Mouse (Mus musculus) stomach, embryonic 14.5 days (tissue): ENCODE data around the gene Pex7. TPM values are rescaled to one million over a fixed set of nuclear protein-coding genes. Genes with fewer than 3 reads are reported as not detected.

Experiments used
- ATAC-seq: fragments of 200-750 bp; cut with Nextera tagmentation; 2 replicates; pipeline ENCODE4 v1.8.0; 2017; ENCODE audit warnings: low read depth, moderate TSS enrichment; ENCODE audit not compliant: insufficient number of reproducible peaks, insufficient read depth, low FRiP score
- H3K27ac ChIP-seq: fragments of 300-500 bp; sonication (generic); 2 replicates; pipeline ENCODE4 v1.5.1; 2014; ENCODE audit warnings: mild to moderate bottlenecking, low read length, moderate library complexity, mixed read lengths
- H3K27me3 ChIP-seq: fragments of 300-500 bp; sonication (generic); 2 replicates; pipeline ENCODE4 v1.6.1; 2014; ENCODE audit warnings: low read length, control low read depth, mixed read lengths; ENCODE audit not compliant: control insufficient read depth, insufficient read depth
- H3K36me3 ChIP-seq: fragments of 300-500 bp; sonication (generic); 2 replicates; pipeline ENCODE4 v1.6.1; 2014; ENCODE audit warnings: mild to moderate bottlenecking, control low read depth, low read length, moderate library complexity, mixed read lengths; ENCODE audit not compliant: control insufficient read depth, insufficient read depth
- H3K4me1 ChIP-seq: fragments of 300-500 bp; sonication (generic); 2 replicates; pipeline ENCODE4 v1.6.1; 2014; ENCODE audit warnings: low read length, control low read depth, mixed read lengths; ENCODE audit not compliant: control insufficient read depth, insufficient read depth
- H3K4me2 ChIP-seq: fragments of 300-500 bp; sonication (generic); replicated peaks from 2 replicates; pipeline ENCODE4 v1.6.1; 2014; ENCODE audit warnings: low read depth, low read length, control low read depth
- H3K4me3 ChIP-seq: fragments of 300-500 bp; sonication (generic); 2 replicates; pipeline ENCODE4 v1.5.1; 2014; ENCODE audit warnings: low read depth, low read length, control low read depth
- H3K9ac ChIP-seq: fragments of 300-500 bp; sonication (generic); replicated peaks from 2 replicates; pipeline ENCODE4 v1.6.1; 2014; ENCODE audit warnings: low read depth, mild to moderate bottlenecking, control low read depth, low read length, moderate library complexity, mixed read lengths
- H3K9me3 ChIP-seq: fragments of 300-500 bp; sonication (generic); 2 replicates; pipeline ENCODE4 v1.6.1; 2016; ENCODE audit warnings: low read depth, low read length, control low read depth; ENCODE audit not compliant: control insufficient read depth
- WGBS: fragments of 180-500 bp; shearing (Covaris S2); extraction: QIAGEN DNeasy Blood & Tissue Kit; methylation state at CpG from one replicate; pipeline ENCODE4 v1.1.7; 2014; 5-methylcytosine and 5-hydroxymethylcytosine counted together
- polyA plus RNA-seq: library from polyadenylated mRNA; unstranded; fragments of >200 nt; fragmentation: Nextera tagmentation; extraction: Ambion mirVana; gene quantifications from 2 replicates; pipeline ENCODE4 v1.2.1, GENCODE M21; 2014

Pex7 gene
- polyA plus RNA-seq, 1 experiment from 2014 or later, result 37.3 TPM

DNA sequence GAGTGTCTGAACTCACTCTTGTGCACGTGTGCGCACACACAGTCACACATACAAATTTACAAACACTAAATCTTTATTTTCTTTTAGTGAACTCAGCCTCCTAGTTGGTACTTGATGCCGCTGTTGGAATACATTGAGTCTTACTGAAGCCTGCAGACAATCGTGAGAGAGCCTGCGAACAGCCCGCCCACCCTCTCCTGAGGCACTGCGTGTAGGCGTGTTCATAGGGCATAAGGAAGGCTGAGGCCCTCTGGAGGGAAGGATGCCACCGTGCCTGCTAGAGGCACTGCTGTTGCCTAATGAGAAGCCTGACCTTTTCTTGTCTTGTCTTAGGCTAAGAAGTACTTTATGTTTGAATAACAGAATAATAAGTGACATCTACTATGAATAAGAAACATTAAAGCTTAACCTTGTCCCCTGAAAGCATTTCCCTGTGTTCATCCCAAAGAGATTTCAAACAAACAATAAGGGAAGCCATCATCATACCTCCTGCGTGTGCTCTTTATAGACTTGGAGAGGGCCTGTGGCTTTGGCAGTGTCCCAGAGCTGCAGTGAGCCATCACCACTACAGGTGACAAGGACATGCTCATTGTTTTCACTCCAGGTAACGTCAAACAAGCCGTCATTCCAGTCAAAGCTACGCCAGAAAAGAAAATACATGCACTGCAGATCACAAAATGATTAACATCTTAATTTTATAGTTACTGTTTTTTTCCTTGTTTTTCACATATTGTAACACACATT is 3.2 kb downstream of the Pex7 start:
- Histone ChIP-seq H3K9ac (no peak overlapping the region), H3K4me1 (no peaks in the 10 kb centered on the region), H3K4me3 (no peak overlapping the region), H3K27me3 (no peaks in the 10 kb centered on the region), H3K36me3 (peaks cover 2% of the 10 kb centered on the region; the same call in 1 of the 2 replicates), H3K4me2 (no peak overlapping the region), H3K27ac (no peak overlapping the region), H3K9me3 (no peaks in the 10 kb centered on the region)
- 84% methylated on average over 13 of the region's 13 CpGs for WGBS
- ATAC-seq, result no peak

DNA sequence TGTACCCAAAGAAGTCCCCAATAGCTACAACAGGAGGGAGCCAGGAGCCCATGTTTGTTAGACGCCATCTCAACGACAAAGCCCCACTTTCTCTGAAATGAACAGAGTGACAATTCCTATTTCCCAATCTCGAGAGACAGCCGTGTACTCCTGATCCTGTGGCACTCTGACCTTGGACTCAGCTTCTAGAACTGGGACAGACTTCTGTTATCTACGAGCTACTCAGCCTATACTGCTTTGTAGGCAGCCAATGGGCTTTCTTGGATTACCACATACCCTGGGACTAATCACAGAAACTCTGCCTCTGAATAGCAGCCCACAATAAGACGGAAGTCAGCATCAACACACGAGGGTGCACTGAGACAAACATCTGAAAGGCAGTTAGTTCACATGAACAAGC is 5.5 kb downstream of the Pex7 start:
- peaks cover 7% of the 10 kb centered on the region; the same call in 1 of the 2 replicates for H3K36me3 ChIP-seq
- H3K9ac ChIP-seq, result no peak overlapping the region
- H3K27ac ChIP-seq, result no peak overlapping the region
- 84% methylated on average over 7 of the region's 7 CpGs for WGBS
- H3K4me3 ChIP-seq, result no peak overlapping the region
- no peaks in the 10 kb centered on the region for H3K9me3 ChIP-seq
- ATAC-seq, result no peak
- no peak overlapping the region for H3K4me2 ChIP-seq
- no peaks in the 10 kb centered on the region for H3K27me3 ChIP-seq
- no peaks in the 10 kb centered on the region for H3K4me1 ChIP-seq

DNA sequence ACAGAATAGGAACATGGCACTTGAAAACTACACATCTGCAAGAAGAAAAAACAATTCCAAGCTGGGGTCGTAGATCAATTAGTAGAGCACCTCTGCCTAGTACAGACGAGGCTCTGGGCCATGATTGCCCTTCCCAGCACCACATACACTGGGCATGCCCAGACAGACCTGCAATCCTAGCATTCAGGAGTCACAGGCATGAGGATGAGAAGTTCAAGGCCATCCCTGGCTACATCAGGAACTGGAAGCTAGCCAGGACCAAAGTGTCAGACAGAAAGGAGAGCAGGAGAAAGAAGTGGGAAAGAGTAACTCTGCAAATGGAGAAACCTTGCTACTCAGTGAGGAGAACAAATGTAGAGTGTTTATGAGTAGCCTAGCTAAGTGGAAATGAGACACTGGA is 7.3 kb downstream of the Pex7 start:
- no peak for ATAC-seq
- Histone ChIP-seq H3K36me3 (peaks cover 7% of the 10 kb centered on the region; the same call in 1 of the 2 replicates), H3K27me3 (no peaks in the 10 kb centered on the region), H3K9me3 (no peaks in the 10 kb centered on the region), H3K4me3 (no peak overlapping the region), H3K4me2 (no peak overlapping the region), H3K27ac (no peak overlapping the region), H3K9ac (no peak overlapping the region), H3K4me1 (no peaks in the 10 kb centered on the region)
- WGBS, result 55% methylated on average over 2 of the region's 2 CpGs

DNA sequence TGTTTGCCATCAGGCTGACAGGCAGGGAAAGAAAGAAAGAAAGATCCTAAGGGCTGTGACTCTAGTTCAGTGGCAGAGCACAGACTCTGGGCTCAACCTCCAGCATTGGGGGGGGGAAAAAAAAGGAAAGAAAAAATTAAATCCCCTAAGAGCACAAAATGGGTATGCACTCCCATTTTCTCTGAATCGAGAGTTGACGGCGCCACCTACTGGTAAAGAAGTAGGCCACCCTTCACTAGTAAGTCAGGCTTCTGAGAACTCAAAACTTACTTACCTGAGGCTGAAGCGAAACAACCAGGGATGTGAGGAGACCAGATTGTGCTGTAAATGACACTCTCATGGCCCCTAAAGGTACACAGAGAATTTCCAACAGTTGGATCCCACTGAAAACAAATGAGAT is 13.5 kb downstream of the Pex7 start:
- no peaks in the 10 kb centered on the region for H3K9me3 ChIP-seq
- no peak overlapping the region for H3K9ac ChIP-seq
- ATAC-seq, result no peak
- 21% methylated on average over 4 of the region's 4 CpGs for WGBS
- no peaks in the 10 kb centered on the region for H3K27me3 ChIP-seq
- H3K36me3 ChIP-seq, result 0 out of 2 replicates have a peak, but pooled peaks cover 5% of the 10 kb centered on the region
- H3K4me2 ChIP-seq, result no peak overlapping the region
- H3K4me1 ChIP-seq, result no peaks in the 10 kb centered on the region
- no peak overlapping the region for H3K4me3 ChIP-seq
- H3K27ac ChIP-seq, result no peak overlapping the region

DNA sequence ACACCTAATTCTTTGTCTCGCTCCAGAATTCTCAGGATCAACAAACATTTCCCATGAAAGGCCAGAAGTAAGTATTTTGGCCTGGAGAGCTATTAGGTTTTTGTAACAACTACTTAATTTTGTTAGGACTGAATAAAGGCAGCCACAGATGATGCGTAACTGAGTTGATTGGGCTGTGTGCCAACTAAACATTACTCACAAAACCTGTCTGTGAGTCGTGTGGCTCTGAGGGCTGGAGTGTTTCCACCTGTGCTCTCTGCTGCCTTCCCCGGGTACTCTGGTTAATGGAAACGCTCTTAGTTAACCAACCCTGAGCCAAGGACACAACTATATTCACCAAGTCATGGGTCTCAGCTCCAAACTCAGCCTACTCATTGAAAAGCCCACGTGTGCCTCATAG is 14.3 kb downstream of the Pex7 start:
- 39% methylated on average over 6 of the region's 6 CpGs for WGBS
- ATAC-seq, result no peak

DNA sequence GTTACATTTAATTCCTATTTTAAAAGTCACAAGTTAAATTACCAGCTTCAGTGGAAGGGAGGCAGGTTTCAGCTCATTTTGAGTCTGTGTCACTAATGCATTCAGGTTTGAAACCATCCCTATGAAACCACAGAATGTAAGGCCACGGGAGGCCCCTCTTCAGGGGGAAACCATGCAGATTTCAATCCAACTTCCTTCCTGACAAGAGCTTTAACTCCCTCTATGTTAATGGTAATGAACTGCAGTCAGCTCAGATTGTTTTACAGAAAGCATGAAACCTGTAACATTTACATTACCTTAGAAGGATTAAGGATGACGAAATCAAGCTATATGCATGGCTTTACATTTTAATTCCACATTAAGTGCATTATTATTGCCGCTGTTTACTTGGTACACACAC is 15.8 kb downstream of the Pex7 start:
- H3K9ac ChIP-seq, result no peak overlapping the region
- no peak overlapping the region for H3K27ac ChIP-seq
- no peak for ATAC-seq
- H3K36me3 ChIP-seq, result no peaks in the 10 kb centered on the region; the same call in 1 of the 2 replicates
- WGBS, result 57% methylated on average over 3 of the region's 3 CpGs
- no peaks in the 10 kb centered on the region for H3K4me1 ChIP-seq
- no peaks in the 10 kb centered on the region for H3K9me3 ChIP-seq
- H3K4me3 ChIP-seq, result no peak overlapping the region
- no peaks in the 10 kb centered on the region for H3K27me3 ChIP-seq
- H3K4me2 ChIP-seq, result no peak overlapping the region

More for the DNA sequence above, 14.3 kb downstream of the Pex7 start:
- Histone ChIP-seq H3K9ac (no peak overlapping the region), H3K9me3 (no peaks in the 10 kb centered on the region), H3K4me2 (no peak overlapping the region), H3K27ac (no peak overlapping the region), H3K36me3 (0 out of 2 replicates have a peak, but pooled peaks cover 4% of the 10 kb centered on the region), H3K4me1 (no peaks in the 10 kb centered on the region), H3K27me3 (no peaks in the 10 kb centered on the region), H3K4me3 (no peak overlapping the region)

DNA sequence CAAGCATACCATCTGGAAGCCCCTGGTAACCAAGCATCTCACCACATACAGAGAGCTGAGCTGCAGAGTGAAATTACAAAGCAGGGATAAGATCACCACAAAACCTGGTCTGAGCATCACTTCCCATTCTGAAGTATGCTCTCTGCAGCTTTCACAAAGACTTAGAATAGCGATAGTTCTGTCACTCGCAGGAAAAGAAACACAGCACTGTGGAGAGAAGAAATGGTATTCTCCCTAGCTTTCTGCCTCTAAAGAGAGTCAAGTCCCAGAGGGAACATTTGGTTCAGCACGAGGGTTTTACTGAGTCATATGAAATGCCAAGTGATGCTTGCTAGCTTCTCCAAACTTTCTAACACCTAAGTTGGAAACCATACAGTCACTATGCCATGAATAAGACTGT is 17.6 kb downstream of the Pex7 start:
- H3K27me3 ChIP-seq, result no peaks in the 10 kb centered on the region
- no peak overlapping the region for H3K4me3 ChIP-seq
- no peaks in the 10 kb centered on the region for H3K4me1 ChIP-seq
- no peak overlapping the region for H3K27ac ChIP-seq
- no peak overlapping the region for H3K4me2 ChIP-seq
- H3K9me3 ChIP-seq, result no peaks in the 10 kb centered on the region
- H3K36me3 ChIP-seq, result no peaks in the 10 kb centered on the region; the same call in 1 of the 2 replicates
- no peak overlapping the region for H3K9ac ChIP-seq
- ATAC-seq, result no peak
- 89% methylated on average over 3 of the region's 3 CpGs for WGBS

DNA sequence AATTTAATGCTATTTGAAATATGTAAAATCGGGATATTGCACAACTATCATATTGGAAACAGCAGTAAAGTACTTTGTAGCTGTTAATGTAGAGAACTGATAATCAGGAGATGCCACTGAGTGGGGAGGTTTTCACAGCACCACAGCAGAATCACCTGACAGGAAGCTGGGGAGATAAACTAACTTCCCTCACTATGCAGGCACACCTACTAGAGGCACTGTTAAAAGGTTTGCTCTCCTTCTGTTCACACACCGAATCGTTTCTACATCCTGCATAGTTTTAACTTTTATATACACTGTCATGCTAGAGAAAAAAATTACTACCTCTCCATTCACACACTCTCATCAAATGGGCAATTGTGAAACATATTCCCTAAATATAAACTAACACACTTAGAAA is 21.2 kb downstream of the Pex7 start:
- Histone ChIP-seq H3K27ac (no peak overlapping the region), H3K9ac (no peak overlapping the region), H3K4me3 (no peak overlapping the region), H3K27me3 (no peaks in the 10 kb centered on the region), H3K4me1 (no peaks in the 10 kb centered on the region), H3K4me2 (no peak overlapping the region), H3K9me3 (no peaks in the 10 kb centered on the region), H3K36me3 (no peaks in the 10 kb centered on the region; the same call in 1 of the 2 replicates)
- no peak for ATAC-seq
- 69% methylated on average over 3 of the region's 3 CpGs for WGBS

DNA sequence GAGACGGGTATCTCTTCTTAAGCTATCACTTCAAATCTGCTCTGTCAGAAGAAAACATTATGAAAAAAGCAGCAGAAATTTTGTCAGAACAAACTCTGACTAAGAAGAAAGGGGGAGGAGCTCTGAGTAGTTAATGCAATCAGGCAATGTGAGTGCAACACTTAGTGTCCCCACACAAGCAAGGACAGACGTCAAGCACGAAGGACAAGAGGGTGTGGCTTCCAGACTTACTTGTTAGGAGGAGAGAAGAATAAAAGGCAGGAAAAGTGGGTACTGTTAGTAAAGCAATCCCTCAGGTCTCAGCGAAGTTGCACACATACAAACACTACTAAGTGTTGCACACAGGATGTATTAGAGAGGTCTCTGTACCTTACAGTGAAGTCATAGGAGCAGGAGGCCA is 23.1 kb downstream of the Pex7 start:
- H3K4me3 ChIP-seq, result no peak overlapping the region
- H3K27me3 ChIP-seq, result no peaks in the 10 kb centered on the region
- H3K4me2 ChIP-seq, result no peak overlapping the region
- WGBS, result 64% methylated on average over 4 of the region's 4 CpGs
- no peak overlapping the region for H3K9ac ChIP-seq
- no peaks in the 10 kb centered on the region for H3K9me3 ChIP-seq
- H3K36me3 ChIP-seq, result no peaks in the 10 kb centered on the region; the same call in 1 of the 2 replicates
- no peak for ATAC-seq
- H3K27ac ChIP-seq, result no peak overlapping the region
- no peaks in the 10 kb centered on the region for H3K4me1 ChIP-seq
